Mouse (Mus musculus) cerebellum, adult 2 months (tissue): ENCODE results near the gene Olfr1046.

Experiments
- CTCF ChIP-seq: fragments of 200-500 bp; IDR thresholded peaks from 2 replicates; pipeline ENCODE4 v1.5.1; 2011; ENCODE audit warnings: low read depth, mild to moderate bottlenecking, control low read depth, low read length, moderate library complexity, borderline replicate concordance; ENCODE audit not compliant: insufficient read depth
- POLR2A ChIP-seq: fragments of 200-500 bp; IDR thresholded peaks from 2 replicates; pipeline ENCODE4 v1.6.1; 2011; ENCODE audit warnings: low read length, control low read depth, borderline replicate concordance; ENCODE audit not compliant: insufficient read depth

- TF ChIP-seq CTCF (no peak), POLR2A (no peak)
These were observed 41.4 kb downstream of the Olfr1046 start, which contains the start of gene Olfr1044 for GRCm38 (mm10) chr2:86177720-86178119.
